Mouse (Mus musculus) intestine, postnatal 0 days (tissue): Measurements from ENCODE around the gene Sptbn1. TPM values are rescaled to one million over a fixed set of nuclear protein-coding genes. Genes with fewer than 3 reads are reported as not detected.

Experiments used
- ATAC-seq: fragments of 200-750 bp; cut with Nextera tagmentation; 2 replicates; pipeline ENCODE4 v1.8.0; 2017; ENCODE audit warnings: mild to moderate bottlenecking, moderate TSS enrichment, moderate library complexity
- H3K27ac ChIP-seq: fragments of 300-500 bp; sonication (generic); 2 replicates; pipeline ENCODE4 v1.5.1; 2014; ENCODE audit warnings: mild to moderate bottlenecking, low read depth, low read length, moderate library complexity
- H3K27me3 ChIP-seq: fragments of 300-500 bp; sonication (generic); replicated peaks from 2 replicates; pipeline ENCODE4 v1.6.1; 2014; ENCODE audit warnings: low read length, mixed read lengths; ENCODE audit not compliant: control insufficient read depth, insufficient read depth
- H3K36me3 ChIP-seq: fragments of 300-500 bp; sonication (generic); 2 replicates; pipeline ENCODE4 v1.6.1; 2014; ENCODE audit warnings: mild to moderate bottlenecking, moderate library complexity; ENCODE audit not compliant: control insufficient read depth, insufficient read depth
- H3K4me1 ChIP-seq: fragments of 300-500 bp; sonication (generic); replicated peaks from 2 replicates; pipeline ENCODE4 v1.6.1; 2014; ENCODE audit warnings: antibody characterized with exemption, low read length, mixed read lengths; ENCODE audit not compliant: control insufficient read depth, insufficient read depth
- H3K4me2 ChIP-seq: fragments of 300-500 bp; sonication (generic); replicated peaks from 2 replicates; pipeline ENCODE4 v1.6.1; 2014; ENCODE audit warnings: low read depth, mild to moderate bottlenecking, moderate library complexity
- H3K4me3 ChIP-seq: fragments of 300-500 bp; sonication (generic); 2 replicates; pipeline ENCODE4 v1.5.1; 2014; ENCODE audit warnings: low read depth, low read length
- H3K9ac ChIP-seq: fragments of 300-500 bp; sonication (generic); 2 replicates; pipeline ENCODE4 v1.6.1; 2014; ENCODE audit warnings: mild to moderate bottlenecking, low read depth, low read length
- H3K9me3 ChIP-seq: fragments of 300-500 bp; sonication (generic); 2 replicates; pipeline ENCODE4 v1.6.1; 2016; ENCODE audit warnings: mixed run types; ENCODE audit not compliant: control insufficient read depth
- CTCF ChIP-seq: sonication (generic); IDR thresholded peaks from 2 replicates; pipeline ENCODE4 v1.5.1; 2016; ENCODE audit warnings: low read depth, mild to moderate bottlenecking, control low read depth, antibody characterized with exemption, moderate library complexity
- WGBS: fragments of 180-500 bp; shearing (Covaris S2); extraction: QIAGEN DNeasy Blood & Tissue Kit; methylation state at CpG from one replicate; pipeline ENCODE4 v1.1.7; 2014; 5-methylcytosine and 5-hydroxymethylcytosine counted together
- polyA plus RNA-seq: library from polyadenylated mRNA; unstranded; fragments of >200 nt; fragmentation: Nextera tagmentation; extraction: Ambion mirVana; gene quantifications from 2 replicates; pipeline ENCODE4 v1.2.1, GENCODE M21; 2015

Gene Sptbn1
- polyA plus RNA-seq, result 73.5 and 84.7 TPM in 2 replicates

DNA sequence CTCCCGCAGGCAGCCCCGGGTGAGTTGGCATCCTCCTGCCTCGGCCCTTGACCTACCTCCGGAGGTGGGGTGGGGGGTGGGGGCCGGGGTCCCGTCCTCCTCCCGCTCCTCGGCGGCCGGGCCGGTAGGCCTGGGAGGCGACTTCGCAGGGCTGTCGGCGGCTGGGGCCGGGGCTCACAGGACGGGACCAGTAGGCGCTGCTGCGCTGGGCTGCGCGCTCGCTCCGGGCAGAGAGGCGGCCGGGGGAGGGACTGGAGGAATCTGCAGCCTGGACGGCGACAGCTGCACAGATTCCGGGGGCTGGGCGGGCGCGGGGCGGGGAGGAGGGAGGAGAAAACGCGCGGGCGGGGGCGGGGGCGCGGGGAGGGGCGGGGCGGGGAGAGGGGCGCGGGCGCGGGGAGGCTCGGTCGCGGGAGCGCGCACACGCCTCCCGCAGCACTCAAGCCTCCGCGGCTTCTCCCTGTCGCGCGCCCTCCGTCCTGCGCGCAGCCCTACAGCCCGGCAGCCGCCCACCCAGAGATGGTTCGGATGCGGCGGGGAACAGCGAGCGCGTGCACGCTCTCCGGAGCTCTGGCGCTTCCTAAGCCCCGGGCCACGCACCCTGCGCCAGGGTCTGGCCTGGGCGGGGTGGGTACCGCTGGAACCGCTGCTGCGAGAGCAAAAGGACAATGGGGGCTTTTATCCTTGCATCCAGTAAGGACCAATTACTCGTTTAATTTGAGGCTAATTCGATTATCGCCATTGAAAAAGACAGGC is at the start of gene Sptbn1:
Sptbn1 (minus strand) TSS at position 284 of the 756 bp plus-strand sequence.
- H3K9me3 ChIP-seq, result no peaks in the 10 kb centered on the region
- ATAC-seq, result peak; percentile 79
- peaks cover 17% of the 10 kb centered on the region; the same call in 1 of the 2 replicates for H3K27me3 ChIP-seq
- no peak for TF ChIP-seq CTCF
- H3K9ac ChIP-seq, result peak within 1 kb of the TSS; percentile 73
- no peaks in the 10 kb centered on the region for H3K36me3 ChIP-seq
- peak within 1 kb of the TSS; percentile 95 for H3K4me2 ChIP-seq
- H3K4me3 ChIP-seq, result peak within 1 kb of the TSS; percentile 91
- peak within 1 kb of the TSS; percentile 84 for H3K27ac ChIP-seq
- H3K4me1 ChIP-seq, result no peaks in the 10 kb centered on the region
- 0% methylated on average over 45 of the region's 81 CpGs for WGBS

GRCm38 (mm10) chr11:30294279-30294678 is 26.3 kb upstream of the Sptbn1 start:
- peak; percentile 89 for ATAC-seq
- H3K27me3 ChIP-seq, result no peaks in the 10 kb centered on the region
- H3K4me2 ChIP-seq, result no peak overlapping the region
- H3K4me1 ChIP-seq, result no peaks in the 10 kb centered on the region
- no peak overlapping the region for H3K9ac ChIP-seq
- no peak overlapping the region for H3K27ac ChIP-seq
- TF ChIP-seq CTCF, result no peak
- H3K9me3 ChIP-seq, result no peaks in the 10 kb centered on the region
- no peak overlapping the region for H3K4me3 ChIP-seq
- H3K36me3 ChIP-seq, result no peaks in the 10 kb centered on the region

GRCm38 (mm10) chr11:30292221-30293160 is 24.5 kb upstream of the Sptbn1 start:
- no peak overlapping the region for H3K27ac ChIP-seq
- H3K9ac ChIP-seq, result no peak overlapping the region
- no peaks in the 10 kb centered on the region for H3K27me3 ChIP-seq
- H3K36me3 ChIP-seq, result no peaks in the 10 kb centered on the region
- H3K4me2 ChIP-seq, result no peak overlapping the region
- H3K9me3 ChIP-seq, result no peaks in the 10 kb centered on the region
- ATAC-seq, result no peak
- no peak overlapping the region for H3K4me3 ChIP-seq
- H3K4me1 ChIP-seq, result no peaks in the 10 kb centered on the region
- 89% methylated on average over 3 of the region's 3 CpGs for WGBS
- no peak for TF ChIP-seq CTCF

- Histone ChIP-seq H3K9me3 (no peaks in the 10 kb centered on the region), H3K9ac (no peak overlapping the region), H3K27me3 (no peaks in the 10 kb centered on the region), H3K4me2 (no peak overlapping the region), H3K27ac (no peak overlapping the region), H3K36me3 (no peaks in the 10 kb centered on the region), H3K4me1 (no peaks in the 10 kb centered on the region), H3K4me3 (no peak overlapping the region)
- 20% methylated on average over 8 of the region's 8 CpGs for WGBS
- no peak for ATAC-seq
- TF ChIP-seq CTCF, result no peak
Measured at GRCm38 (mm10) chr11:30291155-30291554, 23.2 kb upstream of the Sptbn1 start.

GRCm38 (mm10) chr11:30289470-30290431 is 21.8 kb upstream of the Sptbn1 start:
- H3K4me3 ChIP-seq, result no peak overlapping the region
- H3K27ac ChIP-seq, result no peak overlapping the region
- H3K4me2 ChIP-seq, result no peak overlapping the region
- no peaks in the 10 kb centered on the region for H3K9me3 ChIP-seq
- H3K36me3 ChIP-seq, result no peaks in the 10 kb centered on the region
- no peak overlapping the region for H3K9ac ChIP-seq
- H3K4me1 ChIP-seq, result no peaks in the 10 kb centered on the region
- H3K27me3 ChIP-seq, result no peaks in the 10 kb centered on the region
- TF ChIP-seq CTCF, result no peak
- WGBS, result 47% methylated on average over 7 of the region's 7 CpGs
- no peak for ATAC-seq
